Mouse (Mus musculus) forebrain, embryonic 15.5 days (tissue): Measurements from ENCODE around the gene Oard1. TPM values are rescaled to one million over a fixed set of nuclear protein-coding genes. Genes with fewer than 3 reads are reported as not detected.

Experiments used
- ATAC-seq: fragments of 200-750 bp; cut with Nextera tagmentation; replicated peaks from 2 replicates; pipeline ENCODE4 v1.8.0; 2017; ENCODE audit warnings: mild to moderate bottlenecking, moderate TSS enrichment, moderate library complexity
- H3K27ac ChIP-seq: fragments of 300-500 bp; sonication (generic); replicated peaks from 2 replicates; pipeline ENCODE4 v1.5.1; 2015; ENCODE audit warnings: mild to moderate bottlenecking, inconsistent platforms
- H3K27me3 ChIP-seq: fragments of 300-500 bp; sonication (generic); 2 replicates; pipeline ENCODE4 v1.6.1; 2015; ENCODE audit warnings: inconsistent platforms
- H3K36me3 ChIP-seq: fragments of 300-500 bp; sonication (generic); 2 replicates; pipeline ENCODE4 v1.6.1; 2015; ENCODE audit warnings: mild to moderate bottlenecking, inconsistent platforms
- H3K4me1 ChIP-seq: fragments of 300-500 bp; sonication (generic); 2 replicates; pipeline ENCODE4 v1.6.1; 2015; ENCODE audit warnings: inconsistent platforms
- H3K4me2 ChIP-seq: fragments of 300-500 bp; sonication (generic); replicated peaks from 2 replicates; pipeline ENCODE4 v1.6.1; 2015; ENCODE audit warnings: mild to moderate bottlenecking, inconsistent platforms
- H3K4me3 ChIP-seq: fragments of 300-500 bp; sonication (generic); 2 replicates; pipeline ENCODE4 v1.5.1; 2015; ENCODE audit warnings: mild to moderate bottlenecking, inconsistent platforms
- H3K9ac ChIP-seq: fragments of 300-500 bp; sonication (generic); replicated peaks from 2 replicates; pipeline ENCODE4 v1.6.1; 2015; ENCODE audit warnings: mild to moderate bottlenecking, inconsistent platforms
- H3K9me3 ChIP-seq: fragments of 300-500 bp; sonication (generic); 2 replicates; pipeline ENCODE4 v1.6.1; 2016; ENCODE audit warnings: inconsistent platforms
- WGBS: fragments of 180-500 bp; shearing (Covaris S2); methylation state at CpG from one replicate; pipeline ENCODE4 v1.1.7; 2015; ENCODE audit warnings: mixed read lengths; 5-methylcytosine and 5-hydroxymethylcytosine counted together
- polyA plus RNA-seq: library from polyadenylated mRNA; unstranded; fragments of >200 nt; fragmentation: Nextera tagmentation; extraction: Ambion mirVana; gene quantifications from 2 replicates; pipeline ENCODE4 v1.2.1, GENCODE M21; 2015

Gene Oard1
- polyA plus RNA-seq = 59.0 and 60.7 TPM in 2 replicates

DNA sequence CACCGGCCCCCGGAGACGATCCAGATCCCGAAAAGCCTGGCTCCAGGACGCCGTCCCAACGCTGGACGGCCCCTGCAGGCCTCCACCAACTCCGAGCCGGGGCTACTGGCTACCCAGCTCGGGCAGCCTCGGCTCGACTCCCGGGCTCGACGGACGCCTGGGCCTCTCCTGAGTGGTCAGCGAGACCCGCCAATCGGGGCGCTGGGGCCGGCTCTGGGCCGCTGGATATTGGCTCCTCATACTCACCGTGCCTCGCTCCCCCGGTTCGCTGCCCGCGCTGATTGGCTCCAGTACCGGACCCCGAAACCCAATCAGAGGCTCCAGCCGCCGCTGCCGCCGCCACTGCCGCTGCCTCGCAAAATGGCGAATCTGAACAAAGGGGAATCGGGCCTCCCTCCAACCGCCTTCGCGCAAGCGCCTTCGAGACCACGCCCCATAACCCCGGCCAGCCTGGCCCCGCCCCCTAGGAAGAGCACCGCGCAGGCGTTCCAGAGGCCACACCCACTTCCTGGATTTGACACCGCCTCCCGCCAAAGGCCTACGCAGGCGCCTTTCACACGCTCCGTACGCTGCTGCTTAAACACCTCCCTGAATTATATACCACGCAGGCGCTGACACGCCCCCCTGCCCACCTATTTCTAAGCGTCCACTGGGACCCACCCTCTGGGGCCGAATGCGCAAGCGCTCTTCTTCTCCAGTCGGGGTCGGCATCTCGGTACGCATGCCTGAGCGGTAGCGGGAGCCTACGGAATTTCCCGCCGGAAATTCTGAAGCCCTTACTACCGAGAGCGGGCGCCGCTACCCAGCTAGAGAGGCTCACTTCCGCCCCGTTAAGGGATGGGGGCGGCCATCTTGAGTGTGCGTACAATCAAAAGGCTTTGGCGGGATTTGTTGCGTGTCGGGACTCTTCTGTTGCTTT lies at the start of gene Oard1, which contains the start of gene Nfya:
Gene Oard1, plus strand, starts transcription at position 635 of the 919 bp plus-strand sequence.
Gene Nfya, minus strand, starts transcription at position 527 of the 919 bp plus-strand sequence.
- peak within 1 kb of the TSS; percentile 99 for H3K27ac ChIP-seq
- WGBS = under 1% methylated on average over 84 of the region's 84 CpGs
- ATAC-seq = peak; percentile 97

GRCm38 (mm10) chr17:48360462-48360861 lies 49.4 kb upstream of the Oard1 start:
- Histone ChIP-seq H3K27me3 (no peaks in the 10 kb centered on the region), H3K36me3 (no peaks in the 10 kb centered on the region), H3K4me1 (peaks cover 14% of the 10 kb centered on the region), H3K27ac (no peak overlapping the region), H3K9ac (no peak overlapping the region), H3K4me3 (no peak overlapping the region), H3K4me2 (no peak overlapping the region), H3K9me3 (no peaks in the 10 kb centered on the region)
- ATAC-seq = no peak
- WGBS = 83% methylated on average over 4 of the region's 4 CpGs

More for the DNA sequence above, at the start of gene Oard1, which contains the start of gene Nfya:
- H3K27me3 ChIP-seq = no peaks in the 10 kb centered on the region
- 0 out of 2 replicates have a peak, but pooled peaks cover under 1% of the 10 kb centered on the region for H3K36me3 ChIP-seq
- H3K4me2 ChIP-seq = peak within 1 kb of the TSS; percentile 83
- H3K4me1 ChIP-seq = peaks cover 38% of the 10 kb centered on the region
- peak within 1 kb of the TSS; percentile 95 for H3K9ac ChIP-seq
- H3K9me3 ChIP-seq = no peaks in the 10 kb centered on the region
- H3K4me3 ChIP-seq = peak within 1 kb of the TSS; percentile 80

- H3K4me2 ChIP-seq = no peak overlapping the region
- peaks cover 14% of the 10 kb centered on the region for H3K4me1 ChIP-seq
- H3K4me3 ChIP-seq = no peak overlapping the region
- no peaks in the 10 kb centered on the region for H3K36me3 ChIP-seq
- no peak overlapping the region for H3K9ac ChIP-seq
- no peak for ATAC-seq
- no peaks in the 10 kb centered on the region for H3K9me3 ChIP-seq
- no peaks in the 10 kb centered on the region for H3K27me3 ChIP-seq
- H3K27ac ChIP-seq = no peak overlapping the region
- WGBS = 70% methylated on average over 3 of the region's 3 CpGs
These were observed 47.5 kb upstream of the Oard1 start for GRCm38 (mm10) chr17:48362346-48362745.

GRCm38 (mm10) chr17:48362966-48363365 lies 46.8 kb upstream of the Oard1 start:
- WGBS = 70% methylated on average over 8 of the region's 8 CpGs
- ATAC-seq = no peak; the same call in 1 of the 2 replicates
- H3K4me1 ChIP-seq = peaks cover 14% of the 10 kb centered on the region

GRCm38 (mm10) chr17:48363421-48363965 lies 46.3 kb upstream of the Oard1 start:
- Histone ChIP-seq H3K4me1 (peaks cover 14% of the 10 kb centered on the region), H3K27me3 (no peaks in the 10 kb centered on the region), H3K4me3 (no peak overlapping the region), H3K27ac (no peak overlapping the region), H3K9ac (no peak overlapping the region), H3K9me3 (no peaks in the 10 kb centered on the region), H3K36me3 (no peaks in the 10 kb centered on the region), H3K4me2 (no peak overlapping the region)
- ATAC-seq = no peak
- 70% methylated on average over 6 of the region's 6 CpGs for WGBS

More at GRCm38 (mm10) chr17:48362966-48363365, 46.8 kb upstream of the Oard1 start:
- no peak overlapping the region for H3K9ac ChIP-seq
- no peaks in the 10 kb centered on the region for H3K36me3 ChIP-seq
- H3K27me3 ChIP-seq = no peaks in the 10 kb centered on the region
- no peak overlapping the region for H3K27ac ChIP-seq
- no peak overlapping the region for H3K4me3 ChIP-seq
- H3K9me3 ChIP-seq = no peaks in the 10 kb centered on the region
- no peak overlapping the region for H3K4me2 ChIP-seq

- Histone ChIP-seq H3K27ac (no peak overlapping the region), H3K4me3 (no peak overlapping the region), H3K36me3 (no peaks in the 10 kb centered on the region), H3K9me3 (no peaks in the 10 kb centered on the region), H3K9ac (no peak overlapping the region), H3K4me2 (no peak overlapping the region), H3K27me3 (no peaks in the 10 kb centered on the region), H3K4me1 (peaks cover 14% of the 10 kb centered on the region)
- WGBS = 72% methylated on average over 9 of the region's 9 CpGs
- ATAC-seq = no peak
These were observed 44.2 kb upstream of the Oard1 start for GRCm38 (mm10) chr17:48365511-48366155.

GRCm38 (mm10) chr17:48366806-48367205 lies 43.0 kb upstream of the Oard1 start:
- WGBS = 94% methylated on average over 5 of the region's 5 CpGs
- Histone ChIP-seq H3K9ac (no peak overlapping the region), H3K4me3 (no peak overlapping the region), H3K4me2 (no peak overlapping the region), H3K27ac (no peak overlapping the region), H3K9me3 (no peaks in the 10 kb centered on the region), H3K4me1 (peaks cover 14% of the 10 kb centered on the region), H3K36me3 (no peaks in the 10 kb centered on the region), H3K27me3 (no peaks in the 10 kb centered on the region)
- no peak for ATAC-seq

DNA sequence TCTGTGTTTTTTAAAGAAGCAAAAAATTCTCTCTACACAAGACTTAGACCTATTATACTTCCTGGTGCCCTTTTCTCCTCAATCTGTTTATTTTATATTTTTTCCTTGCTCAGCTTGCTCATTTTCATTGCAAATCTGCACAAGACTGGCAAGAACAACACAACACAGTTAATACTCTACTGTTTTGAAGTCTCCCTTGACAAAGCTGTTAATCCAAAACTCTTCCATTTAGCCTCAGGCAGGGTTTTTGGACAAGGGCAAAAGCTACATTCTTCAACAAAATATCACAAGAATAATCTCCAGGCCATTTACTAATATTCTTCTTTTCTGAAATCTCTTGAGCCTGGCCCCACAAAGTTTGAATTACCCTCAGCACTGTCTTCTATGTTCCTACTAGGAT lies 38.2 kb upstream of the Oard1 start:
- no peaks in the 10 kb centered on the region for H3K27me3 ChIP-seq
- no peak overlapping the region for H3K9ac ChIP-seq
- no peaks in the 10 kb centered on the region for H3K9me3 ChIP-seq
- ATAC-seq = no peak
- H3K4me2 ChIP-seq = no peak overlapping the region
- no peaks in the 10 kb centered on the region for H3K36me3 ChIP-seq
- H3K4me1 ChIP-seq = no peaks in the 10 kb centered on the region
- H3K4me3 ChIP-seq = no peak overlapping the region
- H3K27ac ChIP-seq = no peak overlapping the region

DNA sequence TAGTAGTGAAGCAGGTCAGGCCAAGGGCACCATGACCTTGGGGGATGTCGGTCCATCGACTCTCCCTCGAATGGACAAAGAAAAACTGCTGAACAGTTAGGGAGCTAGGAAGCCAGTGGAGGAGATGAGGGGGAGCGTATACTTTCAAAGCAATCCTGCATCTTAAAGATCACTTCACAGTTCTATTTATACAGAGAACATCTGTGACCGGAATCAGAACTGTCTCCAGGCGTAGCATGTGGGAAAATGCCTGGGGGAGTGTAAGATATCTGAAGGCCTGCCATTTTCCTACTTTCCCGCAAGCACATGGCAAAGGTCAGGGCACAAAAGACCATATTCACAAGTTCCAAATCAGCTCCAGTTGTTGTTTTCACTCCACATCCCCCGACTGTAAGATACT lies 36.8 kb upstream of the Oard1 start:
- H3K27ac ChIP-seq = no peak overlapping the region
- no peak overlapping the region for H3K9ac ChIP-seq
- no peak overlapping the region for H3K4me3 ChIP-seq
- H3K9me3 ChIP-seq = no peaks in the 10 kb centered on the region
- H3K4me2 ChIP-seq = no peak overlapping the region
- WGBS = 82% methylated on average over 8 of the region's 8 CpGs
- no peak for ATAC-seq
- no peaks in the 10 kb centered on the region for H3K4me1 ChIP-seq
- H3K27me3 ChIP-seq = no peaks in the 10 kb centered on the region
- H3K36me3 ChIP-seq = no peaks in the 10 kb centered on the region

DNA sequence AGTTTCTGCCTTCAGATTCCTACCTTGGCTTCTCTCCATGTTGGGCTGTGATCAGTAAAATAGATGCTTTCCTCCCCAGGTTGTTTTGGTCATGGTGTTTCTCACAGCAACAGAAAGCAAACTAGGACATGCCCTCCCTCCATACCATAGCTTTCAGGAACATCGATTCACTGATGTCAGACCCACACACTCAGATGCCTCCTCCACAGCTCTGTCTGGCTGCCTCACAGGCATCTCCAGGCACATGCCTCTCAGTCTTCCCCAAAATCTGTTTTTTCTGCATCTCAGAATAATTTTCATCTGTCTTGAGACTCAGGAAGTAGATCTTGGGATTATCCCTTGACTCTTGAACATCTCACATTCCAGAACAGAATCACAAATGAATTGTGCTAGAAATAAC lies 33.7 kb upstream of the Oard1 start:
- no peak for ATAC-seq
- Histone ChIP-seq H3K4me3 (no peak overlapping the region), H3K9ac (no peak overlapping the region), H3K27me3 (no peaks in the 10 kb centered on the region), H3K4me1 (no peaks in the 10 kb centered on the region), H3K36me3 (no peaks in the 10 kb centered on the region), H3K4me2 (no peak overlapping the region), H3K27ac (no peak overlapping the region), H3K9me3 (no peaks in the 10 kb centered on the region)
- 95% methylated on average over 1 of the region's 1 CpGs for WGBS

DNA sequence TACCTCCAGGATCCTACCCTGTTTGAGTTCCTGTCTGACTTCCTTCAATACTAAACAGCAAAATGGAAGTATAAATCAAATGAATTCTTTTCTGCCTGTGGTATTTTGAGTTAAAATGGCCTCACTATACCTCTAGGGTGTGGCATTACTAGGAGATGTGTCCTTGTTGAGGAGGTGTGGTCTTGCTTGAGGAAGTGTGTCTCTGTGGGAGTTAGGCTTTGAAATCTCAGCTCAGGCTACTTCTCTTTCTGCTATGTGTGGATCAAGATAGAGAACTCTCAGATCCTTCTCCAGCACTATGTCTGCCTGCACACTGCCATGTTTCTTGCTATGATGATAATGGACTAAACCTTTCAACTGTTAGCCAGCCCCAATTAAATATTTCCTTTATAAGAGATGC lies 30.8 kb upstream of the Oard1 start:
- no peak for ATAC-seq
- no peak overlapping the region for H3K4me3 ChIP-seq

More for the DNA sequence above, 30.8 kb upstream of the Oard1 start:
- Histone ChIP-seq H3K4me1 (no peaks in the 10 kb centered on the region), H3K9ac (no peak overlapping the region), H3K9me3 (no peaks in the 10 kb centered on the region), H3K36me3 (no peaks in the 10 kb centered on the region), H3K4me2 (no peak overlapping the region), H3K27me3 (no peaks in the 10 kb centered on the region), H3K27ac (no peak overlapping the region)
